Mouse (Mus musculus): Measurements from ENCODE around the gene Dgke. TPM values are rescaled to one million over a fixed set of nuclear protein-coding genes. Genes with fewer than 3 reads are reported as not detected.
A peak's percentile ranks its signal among the peaks of the same experiment; 100 is the strongest.

The Dgke gene
- polyA plus RNA-seq, 1 experiment from 2014 or later, result 5.7 TPM

DNA sequence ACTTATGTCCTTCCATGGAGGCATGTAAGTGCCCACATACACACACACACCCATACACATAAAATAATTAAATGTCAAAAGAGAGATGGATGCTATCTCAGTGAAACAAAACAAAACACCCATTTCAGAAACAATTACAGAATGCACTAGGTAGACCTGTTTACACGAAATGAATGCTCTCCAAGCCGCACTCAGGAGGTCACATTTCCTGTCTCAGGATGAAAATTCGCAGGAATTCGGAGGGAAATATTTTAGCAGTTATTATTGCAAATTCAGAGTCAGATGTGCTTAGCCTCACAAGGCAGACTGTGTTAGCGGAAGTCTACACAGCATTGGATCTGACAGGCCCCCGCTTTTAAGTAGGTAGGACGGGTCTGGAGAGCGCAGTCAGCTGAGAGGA is 6.9 kb upstream of the Dgke start, which contains the start of gene Gm525:
Gm525 (plus strand) TSS at position 301 of the 400 bp plus-strand sequence.
- WGBS, result 79% methylated on average over 8 of the region's 8 CpGs
- Histone ChIP-seq H3K4me3 (no peak within 1 kb of the TSS), H3K27ac (no peak within 1 kb of the TSS), H3K9me3 (replicated peaks) (no peaks in the 10 kb centered on the region), H3K27me3 (no peaks in the 10 kb centered on the region), H3K4me1 (replicated peaks) (peaks cover 2% of the 10 kb centered on the region; the same call in 1 of the 2 replicates), H3K9ac (no peak within 1 kb of the TSS), H3K36me3 (no peaks in the 10 kb centered on the region), H3K4me2 (no peak within 1 kb of the TSS)
- no peak for ATAC-seq (replicated peaks; ENCODE audit: insufficient number of reproducible peaks, insufficient read depth, low FRiP score, low read depth)

DNA sequence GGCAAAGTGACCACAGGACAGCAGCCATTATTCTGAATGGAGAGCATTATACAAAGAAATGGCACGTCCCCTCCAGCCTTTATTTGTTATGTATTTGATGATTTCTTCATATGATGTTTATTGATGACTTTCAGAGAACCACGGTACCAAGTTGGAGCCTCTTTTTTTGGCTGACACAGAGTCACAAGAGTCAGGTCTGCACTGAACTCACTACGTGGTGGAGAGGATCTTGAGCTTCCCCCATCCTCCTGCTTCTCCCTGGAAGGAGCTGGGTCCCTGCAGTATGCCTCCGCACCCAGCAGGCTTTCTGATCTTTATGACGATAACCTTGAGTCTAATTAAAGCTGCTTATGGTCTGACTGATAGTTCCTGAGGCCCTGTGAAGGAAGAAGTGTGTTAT is 4.9 kb upstream of the Dgke start:
- no peak overlapping the region for H3K9ac ChIP-seq
- no peaks in the 10 kb centered on the region for H3K9me3 ChIP-seq (replicated peaks)
- 61% methylated on average over 5 of the region's 5 CpGs for WGBS
- H3K27ac ChIP-seq, result no peak overlapping the region
- no peak overlapping the region for H3K4me3 ChIP-seq
- ATAC-seq (replicated peaks; ENCODE audit: insufficient number of reproducible peaks, insufficient read depth, low FRiP score, low read depth), result no peak
- no peaks in the 10 kb centered on the region for H3K36me3 ChIP-seq
- no peaks in the 10 kb centered on the region for H3K27me3 ChIP-seq
- H3K4me2 ChIP-seq, result no peak overlapping the region
- peaks cover 13% of the 10 kb centered on the region for H3K4me1 ChIP-seq (replicated peaks)

DNA sequence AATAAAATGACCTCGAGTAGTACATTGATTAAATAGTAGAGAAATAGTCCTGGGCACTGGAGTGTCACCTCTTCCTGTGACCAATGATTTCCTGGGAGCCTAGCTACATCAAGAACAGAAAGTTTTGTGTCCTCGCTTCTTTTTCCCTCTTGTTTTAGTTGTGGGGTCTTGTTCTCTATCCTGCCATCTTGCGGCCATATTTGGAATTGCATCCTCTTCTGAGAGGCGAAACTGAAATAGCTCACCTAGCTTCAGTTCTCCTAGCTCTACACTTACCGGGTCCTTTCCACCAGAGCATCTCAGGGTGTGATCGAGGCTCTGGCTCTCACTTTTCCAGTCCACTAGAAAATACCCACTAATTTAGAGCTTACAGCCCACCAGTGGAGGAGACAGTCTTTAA is 2.7 kb upstream of the Dgke start:
- H3K27ac ChIP-seq, result no peak overlapping the region
- no peaks in the 10 kb centered on the region for H3K9me3 ChIP-seq (replicated peaks)
- no peak overlapping the region for H3K9ac ChIP-seq
- peaks cover 13% of the 10 kb centered on the region for H3K4me1 ChIP-seq (replicated peaks)
- ATAC-seq (replicated peaks; ENCODE audit: insufficient number of reproducible peaks, insufficient read depth, low FRiP score, low read depth), result no peak
- no peak overlapping the region for H3K4me2 ChIP-seq
- no peaks in the 10 kb centered on the region for H3K27me3 ChIP-seq
- H3K4me3 ChIP-seq, result no peak overlapping the region
- H3K36me3 ChIP-seq, result no peaks in the 10 kb centered on the region
- 19% methylated on average over 6 of the region's 6 CpGs for WGBS

DNA sequence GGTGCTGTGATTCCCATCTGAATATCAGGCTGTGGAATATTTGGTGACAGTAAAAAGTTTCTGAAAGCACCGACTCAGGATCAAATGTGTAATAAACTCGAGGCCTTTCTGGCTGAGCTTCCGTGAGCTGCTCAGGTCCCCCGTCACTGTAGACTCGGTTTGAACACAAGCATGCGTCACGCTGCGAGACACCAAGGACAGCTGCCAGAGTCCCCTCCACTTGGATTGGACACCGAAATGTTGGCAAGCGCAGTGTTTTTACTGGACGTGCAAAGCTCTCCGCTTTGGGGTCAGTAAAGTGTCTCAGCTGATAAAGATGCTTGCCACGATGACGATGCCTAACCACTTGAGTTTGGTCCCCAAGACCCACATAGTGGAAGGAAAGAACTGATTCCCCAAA is 2.0 kb upstream of the Dgke start:
- 0 out of 2 replicates have a peak, but pooled peaks have one; percentile 31 for ATAC-seq (replicated peaks; ENCODE audit: insufficient number of reproducible peaks, insufficient read depth, low FRiP score, low read depth)
- H3K4me1 ChIP-seq (replicated peaks), result peaks cover 13% of the 10 kb centered on the region
- H3K9ac ChIP-seq, result no peak overlapping the region
- H3K27ac ChIP-seq, result no peak overlapping the region
- H3K27me3 ChIP-seq, result no peaks in the 10 kb centered on the region
- no peak overlapping the region for H3K4me2 ChIP-seq
- no peak overlapping the region for H3K4me3 ChIP-seq
- no peaks in the 10 kb centered on the region for H3K9me3 ChIP-seq (replicated peaks)
- 63% methylated on average over 14 of the region's 14 CpGs for WGBS
- no peaks in the 10 kb centered on the region for H3K36me3 ChIP-seq

DNA sequence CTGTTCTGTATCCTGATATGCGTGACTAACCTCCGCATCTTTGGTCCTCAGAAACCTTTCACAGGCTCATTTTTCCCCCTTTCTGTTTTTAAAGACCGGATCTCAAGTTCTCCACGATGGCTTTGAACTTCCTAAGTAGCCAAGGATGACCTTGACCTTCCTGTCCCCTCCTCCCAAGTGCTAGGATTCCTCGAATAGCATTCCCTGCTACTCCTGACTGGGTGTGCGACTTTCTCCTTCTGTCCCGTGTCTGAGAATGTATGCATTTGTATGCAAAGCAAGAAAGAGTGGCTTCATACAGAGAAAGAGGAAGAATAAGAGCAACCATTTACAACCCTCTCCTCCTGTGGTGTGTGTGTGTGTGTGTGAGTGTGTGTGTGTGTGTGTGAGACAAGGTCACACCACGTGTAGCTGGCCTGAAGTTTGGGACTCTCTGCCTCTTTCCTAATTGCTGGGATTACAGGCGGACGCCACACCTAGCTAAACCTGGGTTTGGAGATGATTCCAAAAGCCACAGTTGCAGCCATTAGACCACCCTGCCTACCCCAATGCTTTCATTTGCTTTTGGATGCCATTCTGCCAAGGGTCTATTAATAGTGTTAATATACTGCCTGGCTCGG is 1.3 kb upstream of the Dgke start:
- no peak overlapping the region for H3K4me2 ChIP-seq
- peak overlapping the region; percentile 43 for H3K27ac ChIP-seq
- H3K9me3 ChIP-seq (replicated peaks), result no peaks in the 10 kb centered on the region
- no peak for ATAC-seq (replicated peaks; ENCODE audit: insufficient number of reproducible peaks, insufficient read depth, low FRiP score, low read depth)
- H3K27me3 ChIP-seq, result no peaks in the 10 kb centered on the region
- H3K9ac ChIP-seq, result no peak overlapping the region
- H3K36me3 ChIP-seq, result no peaks in the 10 kb centered on the region
- peaks cover 13% of the 10 kb centered on the region for H3K4me1 ChIP-seq (replicated peaks)
- no peak overlapping the region for H3K4me3 ChIP-seq
- whole genome bisulfite sequencing, result 57% methylated on average over 11 of the region's 11 CpGs

DNA sequence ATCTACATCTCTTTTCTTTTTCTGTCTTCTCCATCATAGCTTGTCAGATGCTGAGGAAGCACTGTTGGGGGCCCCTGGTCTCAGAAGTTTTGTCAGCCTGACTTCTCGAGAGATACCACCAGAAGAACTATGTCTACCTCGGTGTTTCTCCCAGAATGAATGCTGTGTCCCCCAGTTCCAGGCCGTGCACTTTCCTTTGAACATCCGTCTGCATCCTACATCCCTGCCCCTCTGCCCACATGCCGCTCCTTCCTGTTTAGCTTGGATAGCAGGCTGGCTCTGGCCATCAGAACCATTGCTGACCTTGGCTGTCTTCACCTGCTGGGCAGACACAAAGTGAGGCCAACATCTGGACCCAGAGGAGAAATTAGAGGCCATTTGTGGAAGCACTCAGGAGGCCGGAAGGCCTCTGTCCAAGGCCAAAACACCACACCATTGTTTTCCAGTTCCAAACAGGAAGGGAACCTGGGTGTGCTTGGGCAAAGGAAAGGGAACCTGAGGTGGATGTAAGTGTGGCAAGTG is 712 bp upstream of the Dgke start:
- Histone ChIP-seq H3K9me3 (replicated peaks) (no peaks in the 10 kb centered on the region), H3K9ac (no peak overlapping the region), H3K27me3 (no peaks in the 10 kb centered on the region), H3K27ac (peak overlapping the region; percentile 43), H3K4me1 (replicated peaks) (peaks cover 13% of the 10 kb centered on the region), H3K36me3 (no peaks in the 10 kb centered on the region), H3K4me3 (no peak overlapping the region), H3K4me2 (no peak overlapping the region)
- 57% methylated on average over 6 of the region's 6 CpGs for WGBS
- peak; percentile 24; the same call in 1 of the 2 replicates for ATAC-seq (replicated peaks; ENCODE audit: insufficient number of reproducible peaks, insufficient read depth, low FRiP score, low read depth)

DNA sequence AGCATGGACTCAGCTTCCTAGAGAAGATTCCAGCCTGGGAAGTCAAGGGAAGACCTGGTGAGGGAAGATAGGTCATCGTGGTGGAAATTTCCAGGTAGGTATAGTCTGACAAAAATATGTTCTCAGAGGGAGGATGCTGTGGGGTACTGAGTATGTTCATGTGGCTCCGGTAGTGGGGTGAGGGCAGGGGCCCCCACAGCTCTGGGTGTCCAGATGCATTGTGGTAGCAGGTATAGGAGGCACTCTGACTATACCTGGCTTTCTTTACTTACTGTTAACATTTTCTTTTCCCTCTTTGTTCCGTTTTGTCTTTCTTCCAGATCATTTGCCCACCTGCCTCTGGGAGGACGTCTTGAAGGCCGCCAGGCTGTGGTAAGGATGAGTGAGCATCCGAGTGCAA is 524 bp downstream of the Dgke start:
- Histone ChIP-seq H3K36me3 (no peaks in the 10 kb centered on the region), H3K27ac (no peak overlapping the region), H3K4me3 (no peak overlapping the region), H3K9ac (no peak overlapping the region), H3K27me3 (no peaks in the 10 kb centered on the region), H3K4me1 (replicated peaks) (peaks cover 13% of the 10 kb centered on the region), H3K9me3 (replicated peaks) (no peaks in the 10 kb centered on the region), H3K4me2 (no peak overlapping the region)
- no peak for ATAC-seq (replicated peaks; ENCODE audit: insufficient number of reproducible peaks, insufficient read depth, low FRiP score, low read depth)
- 75% methylated on average over 6 of the region's 6 CpGs for WGBS

DNA sequence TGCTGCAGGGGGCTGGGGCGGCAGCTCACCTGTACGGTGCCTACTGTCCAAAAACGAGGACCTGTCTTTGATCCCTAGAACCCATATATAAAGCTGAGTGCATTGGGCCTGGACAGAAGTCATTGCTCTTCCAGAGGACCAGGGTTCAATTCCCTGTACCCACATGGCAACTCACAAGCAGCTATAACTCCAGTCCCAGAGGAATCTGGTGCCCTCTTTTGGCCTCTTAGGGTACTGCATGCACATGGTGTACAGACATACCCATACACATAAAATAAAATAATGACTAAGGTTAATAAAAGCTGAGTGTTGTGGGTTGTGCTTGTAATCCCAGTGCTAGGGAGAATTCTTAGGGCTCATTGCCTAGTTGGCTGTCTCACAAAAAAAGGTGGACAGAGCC is 1.4 kb downstream of the Dgke start:
- Histone ChIP-seq H3K4me3 (no peak overlapping the region), H3K27ac (no peak overlapping the region), H3K27me3 (no peaks in the 10 kb centered on the region), H3K4me2 (no peak overlapping the region), H3K9ac (no peak overlapping the region), H3K4me1 (replicated peaks) (peaks cover 13% of the 10 kb centered on the region), H3K9me3 (replicated peaks) (no peaks in the 10 kb centered on the region), H3K36me3 (no peaks in the 10 kb centered on the region)
- 97% methylated on average over 3 of the region's 3 CpGs for WGBS
- no peak for ATAC-seq (replicated peaks; ENCODE audit: insufficient number of reproducible peaks, insufficient read depth, low FRiP score, low read depth)

DNA sequence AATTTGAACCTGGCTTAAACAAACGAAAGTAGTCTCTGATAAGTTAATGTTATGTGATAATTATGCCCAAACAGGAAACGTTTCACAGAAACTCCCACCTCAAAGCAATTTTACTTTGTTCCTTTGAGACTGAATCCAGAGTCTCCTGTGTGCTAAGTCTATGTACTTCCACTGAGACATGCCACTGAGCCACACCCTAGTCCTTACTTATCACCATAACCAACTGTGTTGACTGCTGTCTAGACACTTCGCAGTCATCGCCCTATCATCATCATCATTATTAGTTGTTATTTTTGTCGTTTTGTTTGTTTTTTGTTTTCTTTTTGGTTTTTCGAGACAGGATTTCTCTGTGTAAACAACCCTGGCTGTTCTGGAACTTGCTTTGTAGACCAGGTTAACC is 2.3 kb downstream of the Dgke start:
- no peak overlapping the region for H3K9ac ChIP-seq
- H3K27ac ChIP-seq, result no peak overlapping the region
- WGBS, result 71% methylated on average over 6 of the region's 6 CpGs
- peaks cover 19% of the 10 kb centered on the region for H3K4me1 ChIP-seq (replicated peaks)
- no peaks in the 10 kb centered on the region for H3K9me3 ChIP-seq (replicated peaks)
- H3K27me3 ChIP-seq, result no peaks in the 10 kb centered on the region
- no peak for ATAC-seq (replicated peaks; ENCODE audit: insufficient number of reproducible peaks, insufficient read depth, low FRiP score, low read depth)
- H3K4me3 ChIP-seq, result no peak overlapping the region
- H3K4me2 ChIP-seq, result no peak overlapping the region
- H3K36me3 ChIP-seq, result no peaks in the 10 kb centered on the region

DNA sequence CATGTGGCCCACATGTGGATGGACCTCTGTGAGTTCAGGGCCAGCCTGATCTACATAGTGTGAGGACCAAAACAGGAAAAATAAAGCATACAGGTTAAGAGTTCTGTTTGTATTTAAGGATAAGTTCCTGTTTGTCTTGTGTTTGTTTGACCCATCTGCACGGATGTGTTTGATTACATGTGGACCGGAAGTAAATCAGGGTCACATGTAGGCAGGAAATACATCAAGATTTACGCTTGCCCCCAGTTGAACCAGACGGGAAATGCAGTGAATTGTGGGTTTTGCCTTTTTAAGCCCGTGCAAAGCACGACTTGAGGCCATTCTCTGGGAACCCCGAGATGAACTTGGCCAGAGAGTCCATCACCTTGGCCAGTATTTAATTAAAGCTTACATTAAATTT is 5.3 kb downstream of the Dgke start:
- ATAC-seq (replicated peaks; ENCODE audit: insufficient number of reproducible peaks, insufficient read depth, low FRiP score, low read depth), result no peak
- 72% methylated on average over 7 of the region's 7 CpGs for WGBS

DNA sequence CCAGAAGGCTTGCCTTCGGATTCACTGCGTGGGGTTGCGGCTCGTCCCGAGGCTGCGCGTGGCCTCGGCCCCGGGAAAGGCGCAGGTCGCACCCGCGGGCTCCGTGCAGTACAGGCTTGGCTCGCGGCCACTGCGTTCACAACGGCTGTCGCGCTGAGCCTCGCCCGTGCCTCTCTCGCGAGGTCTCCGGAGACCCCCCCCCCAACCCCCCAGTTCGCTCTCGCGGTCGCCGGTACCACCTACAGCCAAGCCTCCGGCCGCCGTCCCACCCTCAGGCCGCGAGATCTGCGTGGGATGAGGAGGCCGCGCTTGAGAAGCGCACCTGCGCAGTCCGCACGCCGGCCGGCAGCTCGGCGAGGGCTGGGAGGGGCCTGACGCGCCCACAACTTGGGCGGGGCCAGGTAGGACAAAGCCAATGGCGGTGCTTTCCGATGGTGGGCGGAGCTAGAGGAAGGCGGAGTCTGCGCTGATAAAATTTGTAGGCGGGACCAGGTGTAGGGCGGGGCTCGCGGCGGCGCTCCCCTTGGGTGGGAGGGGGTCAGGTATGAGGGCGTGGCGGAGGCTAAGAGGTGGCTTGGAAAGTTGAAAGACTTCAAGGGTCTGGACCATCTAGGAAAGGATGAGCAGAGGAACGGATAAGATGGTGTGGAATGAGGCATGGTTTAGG is 6.1 kb downstream of the Dgke start:
- under 1% methylated on average over 63 of the region's 63 CpGs for WGBS
- no peaks in the 10 kb centered on the region for H3K9me3 ChIP-seq (replicated peaks)
- peak; percentile 88 for ATAC-seq (replicated peaks; ENCODE audit: insufficient number of reproducible peaks, insufficient read depth, low FRiP score, low read depth)
- H3K36me3 ChIP-seq, result no peaks in the 10 kb centered on the region
- H3K27ac ChIP-seq, result peak overlapping the region; percentile 82
- H3K27me3 ChIP-seq, result no peaks in the 10 kb centered on the region
- peak overlapping the region; percentile 80 for H3K9ac ChIP-seq
- peak overlapping the region; percentile 85 for H3K4me3 ChIP-seq
- H3K4me2 ChIP-seq, result peak overlapping the region; percentile 91
- peaks cover 37% of the 10 kb centered on the region for H3K4me1 ChIP-seq (replicated peaks)

More for the DNA sequence above, 5.3 kb downstream of the Dgke start:
- H3K4me1 ChIP-seq (replicated peaks), result peaks cover 30% of the 10 kb centered on the region
- H3K27ac ChIP-seq, result no peak overlapping the region
- H3K4me3 ChIP-seq, result no peak overlapping the region
- no peak overlapping the region for H3K9ac ChIP-seq
- H3K4me2 ChIP-seq, result no peak overlapping the region
- no peaks in the 10 kb centered on the region for H3K36me3 ChIP-seq
- H3K27me3 ChIP-seq, result no peaks in the 10 kb centered on the region
- H3K9me3 ChIP-seq (replicated peaks), result no peaks in the 10 kb centered on the region

Measured in heart, embryonic 15.5 days (tissue).